12 mouse cellular contexts compared by ENCODE assay signal in genomic region chr6:30356161-30356560, GRCm38 (mm10). TPM values are rescaled to one million over a fixed set of nuclear protein-coding genes. Genes with fewer than 3 reads are reported as not detected.
DNase-seq lines count a peak whose midpoint lies in the region; ATAC-seq and TF ChIP-seq lines count a peak whose summit lies in the region.
"Had no signal": no experiment of that assay in that cellular context is flagged by ENCODE, and none has a peak within 500 bp of the region (broad histone marks: within the 10 kb centered on the region; RNA-seq: fewer than 3 reads in every experiment).

No protein-coding gene starts in this region.

- 0 out of 2 replicates have a peak overlapping the region, but pooled peaks have one; percentile 33 for H3K9ac ChIP-seq in heart, embryonic 13.5 days
- H3K9ac ChIP-seq in heart, embryonic 11.5 days (ENCODE audit: low read depth, low read length), result no peak overlapping the region
- H3K9ac ChIP-seq in liver, embryonic 15.5 days, result no peak overlapping the region
- H3K9ac ChIP-seq: embryonic facial prominence, embryonic 12.5 days; forebrain, embryonic 15.5 days; lung, embryonic 14.5 days had no signal

- H3K27ac ChIP-seq in heart, embryonic 13.5 days (replicated peaks), result 0 out of 2 replicates have a peak overlapping the region, but pooled peaks have one; percentile 3
- no peak overlapping the region for H3K27ac ChIP-seq in heart, embryonic 11.5 days (ENCODE audit: low read depth, low read length)
- H3K27ac ChIP-seq in cerebellum, adult 2 months (ENCODE audit: insufficient read depth, low read length), result peak overlapping the region; percentile 6
- no peak overlapping the region for H3K27ac ChIP-seq in liver, embryonic 15.5 days (replicated peaks)
- H3K27ac ChIP-seq: embryonic facial prominence, embryonic 12.5 days; forebrain, embryonic 15.5 days had no signal

- H3K4me1 ChIP-seq in heart, embryonic 13.5 days, result peaks cover 47% of the 10 kb centered on the region
- peaks cover 19% of the 10 kb centered on the region for H3K4me1 ChIP-seq in heart, embryonic 11.5 days (ENCODE audit: control insufficient read depth, insufficient read depth, low read length)
- H3K4me1 ChIP-seq in cerebellum, adult 2 months (ENCODE audit: control insufficient read depth, insufficient read depth, low read length), result peaks cover 20% of the 10 kb centered on the region
- peaks cover 20% of the 10 kb centered on the region for H3K4me1 ChIP-seq in liver, embryonic 15.5 days (replicated peaks)
- H3K4me1 ChIP-seq: forebrain, embryonic 15.5 days had no signal

- H3K4me2 ChIP-seq in heart, embryonic 13.5 days, result no peak overlapping the region
- H3K4me2 ChIP-seq in heart, embryonic 11.5 days, result no peak overlapping the region
- H3K4me2 ChIP-seq in liver, embryonic 15.5 days, result no peak overlapping the region
- H3K4me2 ChIP-seq: embryonic facial prominence, embryonic 12.5 days; forebrain, embryonic 15.5 days; lung, embryonic 14.5 days had no signal

- no peak overlapping the region for H3K4me3 ChIP-seq in heart, embryonic 13.5 days
- H3K4me3 ChIP-seq in heart, embryonic 11.5 days (ENCODE audit: low read depth, low read length), result no peak overlapping the region
- no peak overlapping the region for H3K4me3 ChIP-seq in cerebellum, adult 2 months (replicated peaks; ENCODE audit: insufficient read depth, low read depth, low read length)
- no peak overlapping the region for H3K4me3 ChIP-seq in liver, embryonic 15.5 days (replicated peaks)
- H3K4me3 ChIP-seq: embryonic facial prominence, embryonic 12.5 days; forebrain, embryonic 15.5 days had no signal

- H3K9me3 ChIP-seq in heart, embryonic 13.5 days, result no peaks in the 10 kb centered on the region
- no peaks in the 10 kb centered on the region for H3K9me3 ChIP-seq in heart, embryonic 11.5 days (replicated peaks; ENCODE audit: control insufficient read depth, low read length)
- no peaks in the 10 kb centered on the region for H3K9me3 ChIP-seq in liver, embryonic 15.5 days (replicated peaks)
- H3K9me3 ChIP-seq: embryonic facial prominence, embryonic 12.5 days; forebrain, embryonic 15.5 days had no signal

- 62% methylated on average over 5 of the region's 5 CpGs for WGBS in heart, embryonic 13.5 days
- WGBS in heart, embryonic 11.5 days (ENCODE audit: insufficient replicate concordance), result 67% methylated on average over 5 of the region's 5 CpGs
- WGBS in cerebellum, adult 2 months, result 31% methylated on average over 5 of the region's 5 CpGs
- 70% methylated on average over 5 of the region's 5 CpGs for WGBS in liver, embryonic 15.5 days (ENCODE audit: insufficient replicate concordance)

- H3K36me3 ChIP-seq in heart, embryonic 13.5 days, result no peaks in the 10 kb centered on the region
- H3K36me3 ChIP-seq in heart, embryonic 11.5 days (ENCODE audit: control insufficient read depth, insufficient read depth, low read length), result no peaks in the 10 kb centered on the region
- no peaks in the 10 kb centered on the region for H3K36me3 ChIP-seq in liver, embryonic 15.5 days (replicated peaks)
- H3K36me3 ChIP-seq: embryonic facial prominence, embryonic 12.5 days; forebrain, embryonic 15.5 days had no signal

- no peak for ATAC-seq in heart, embryonic 13.5 days (ENCODE audit: extremely low read depth, insufficient number of reproducible peaks, low FRiP score, low TSS enrichment)
- ATAC-seq in heart, embryonic 11.5 days (replicated peaks; ENCODE audit: insufficient number of reproducible peaks, low FRiP score, low TSS enrichment), result no peak
- ATAC-seq in liver, embryonic 15.5 days (ENCODE audit: insufficient read depth), result 0 out of 2 replicates have a peak, but pooled peaks have one; percentile 39
- ATAC-seq: forebrain, embryonic 15.5 days had no signal

- no peaks in the 10 kb centered on the region for H3K27me3 ChIP-seq in heart, embryonic 13.5 days (replicated peaks)
- no peaks in the 10 kb centered on the region for H3K27me3 ChIP-seq in heart, embryonic 11.5 days (ENCODE audit: control insufficient read depth, insufficient read depth, low read length)
- no peaks in the 10 kb centered on the region for H3K27me3 ChIP-seq in cerebellum, adult 2 months (ENCODE audit: control insufficient read depth, insufficient read depth, low read length)
- no peaks in the 10 kb centered on the region for H3K27me3 ChIP-seq in liver, embryonic 15.5 days
- H3K27me3 ChIP-seq: embryonic facial prominence, embryonic 12.5 days; forebrain, embryonic 15.5 days had no signal

- TF ChIP-seq POLR2A in cerebellum, adult 2 months (IDR thresholded peaks at IDR 0.05; ENCODE audit: borderline replicate concordance, insufficient read depth, low read length), result no peak

- TF ChIP-seq CTCF in cerebellum, adult 2 months (IDR thresholded peaks at IDR 0.05; ENCODE audit: borderline replicate concordance, insufficient read depth, low read depth, low read length), result no peak

- DNase-seq in adrenal gland, postnatal 10 days, result peak; percentile 35
- peak; percentile 55 to 67 for DNase-seq in cerebellum, adult 2 months
- no peak for DNase-seq in thymus, postnatal 0 days (ENCODE audit: low spot score)
- no peak for DNase-seq in layer of hippocampus, postnatal 14 days (ENCODE audit: low spot score in 2 of 2)
- no peak for DNase-seq in embryo, embryonic 9.5 days (ENCODE audit: extremely low spot score)
- DNase-seq: heart, postnatal 4 days; lung, embryonic 14.5 days had no signal

RNA-seq across cellular contexts. Expression of gene Zc3hc1, which starts 34.7 kb away (rescaled TPM):
- 44.2 and 46.0 TPM in 2 replicates for polyA plus RNA-seq in heart, embryonic 13.5 days (2015; fragmentation: Nextera tagmentation; extraction: Ambion mirVana)
- 49.1 and 54.6 TPM in 2 replicates for polyA plus RNA-seq in heart, embryonic 11.5 days (2014; fragmentation: Nextera tagmentation; extraction: Ambion mirVana)
- 10 to 100 TPM; 20.6 to 25.3 TPM for total RNA-seq in adrenal gland, postnatal 10 days (2021)
- 26.6 and 30.2 TPM in 2 replicates for polyA plus RNA-seq in cerebellum, adult 2 months (2012; rRNA removed)
- polyA plus RNA-seq in liver, embryonic 15.5 days (2015; fragmentation: Nextera tagmentation; extraction: Ambion mirVana), result 25.1 TPM in 2 replicates
- polyA plus RNA-seq in thymus, postnatal 0 days (2015; fragmentation: Nextera tagmentation; extraction: Ambion mirVana), result 48.8 and 49.2 TPM in 2 replicates
- 10 to 100 TPM; 26.5 to 27.6 TPM for total RNA-seq in layer of hippocampus, postnatal 14 days (2021)

RNA-seq across cellular contexts. Expression of gene Klhdc10, which starts 45.5 kb away (rescaled TPM):
- 16.6 and 19.0 TPM in 2 replicates for polyA plus RNA-seq in heart, embryonic 13.5 days (2015; fragmentation: Nextera tagmentation; extraction: Ambion mirVana)
- polyA plus RNA-seq in heart, embryonic 11.5 days (2014; fragmentation: Nextera tagmentation; extraction: Ambion mirVana), result 24.9 and 28.2 TPM in 2 replicates
- total RNA-seq in adrenal gland, postnatal 10 days (2021), result 10 to 100 TPM; 65.9 to 76.6 TPM
- polyA plus RNA-seq in cerebellum, adult 2 months (2012; rRNA removed), result 84.2 and 90.8 TPM in 2 replicates
- polyA plus RNA-seq in liver, embryonic 15.5 days (2015; fragmentation: Nextera tagmentation; extraction: Ambion mirVana), result 8.2 and 8.3 TPM in 2 replicates
- 7.9 and 8.3 TPM in 2 replicates for polyA plus RNA-seq in thymus, postnatal 0 days (2015; fragmentation: Nextera tagmentation; extraction: Ambion mirVana)
- total RNA-seq in layer of hippocampus, postnatal 14 days (2021), result 100 to 1,000 TPM; 140 to 141 TPM

RNA-seq across cellular contexts. Expression of gene Ube2h, which starts 51.8 kb away (rescaled TPM):
- 46.6 and 49.8 TPM in 2 replicates for polyA plus RNA-seq in heart, embryonic 13.5 days (2015; fragmentation: Nextera tagmentation; extraction: Ambion mirVana)
- 58.4 and 60.9 TPM in 2 replicates for polyA plus RNA-seq in heart, embryonic 11.5 days (2014; fragmentation: Nextera tagmentation; extraction: Ambion mirVana)
- total RNA-seq in adrenal gland, postnatal 10 days (2021), result 100 to 1,000 TPM; 106 to 117 TPM
- 78.4 and 78.9 TPM in 2 replicates for polyA plus RNA-seq in cerebellum, adult 2 months (2012; rRNA removed)
- polyA plus RNA-seq in liver, embryonic 15.5 days (2015; fragmentation: Nextera tagmentation; extraction: Ambion mirVana), result 33.8 and 34.7 TPM in 2 replicates
- 31.7 and 38.9 TPM in 2 replicates for polyA plus RNA-seq in thymus, postnatal 0 days (2015; fragmentation: Nextera tagmentation; extraction: Ambion mirVana)
- total RNA-seq in layer of hippocampus, postnatal 14 days (2021), result 10 to 100 TPM; 86.8 to 94.7 TPM

Comparison
In these comparisons a context has a peak if more than half of its experiments do, and no peak if none do; other contexts are left out.
1. H3K27ac ChIP-seq: peak in heart, embryonic 13.5 days (single experiment) and cerebellum, adult 2 months (single experiment); none in heart, embryonic 11.5 days (single experiment) and liver, embryonic 15.5 days (single experiment).
2. DNase-seq: peak in adrenal gland, postnatal 10 days (single experiment) and cerebellum, adult 2 months (2 of 2); none in thymus, postnatal 0 days (single experiment), layer of hippocampus, postnatal 14 days (0 of 2) and embryo, embryonic 9.5 days (single experiment).